ENCODE assay signal across 18 mouse cellular contexts in the genomic region with DNA sequence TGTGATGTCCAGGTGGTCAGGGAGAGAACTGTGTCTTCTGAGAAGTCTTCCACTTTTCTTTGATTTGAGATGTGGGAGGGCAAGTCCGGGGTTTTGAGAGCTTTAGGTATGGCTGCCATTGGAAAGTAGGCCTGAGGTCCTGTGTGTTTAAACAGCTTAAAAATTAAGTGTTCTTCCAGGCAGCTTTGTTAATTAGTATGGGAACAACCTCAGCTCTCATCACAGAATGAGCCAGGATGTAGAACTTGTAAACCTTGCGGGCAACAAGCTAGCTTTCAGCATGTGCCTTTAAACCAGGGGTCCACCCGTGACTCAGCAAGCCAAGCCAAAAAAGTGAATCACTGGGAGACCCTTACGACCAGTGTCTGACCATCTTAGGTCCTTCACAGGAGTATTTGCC.
"Had no signal": no experiment of that assay in that cellular context is flagged by ENCODE, and none has a peak within 500 bp of the region (broad histone marks: within the 10 kb centered on the region; RNA-seq: fewer than 3 reads in every experiment).

No protein-coding gene starts in this region.

- H3K9me3 ChIP-seq: midbrain, embryonic 10.5 days; midbrain, embryonic 12.5 days; neural tube, embryonic 13.5 days; neural tube, embryonic 15.5 days had no signal

- H3K9ac ChIP-seq: lung, embryonic 14.5 days; midbrain, embryonic 12.5 days; neural tube, embryonic 13.5 days; neural tube, embryonic 15.5 days had no signal

- H3K27me3 ChIP-seq: midbrain, embryonic 12.5 days; neural tube, embryonic 13.5 days; neural tube, embryonic 15.5 days had no signal

- H3K36me3 ChIP-seq: midbrain, embryonic 10.5 days; midbrain, embryonic 12.5 days; neural tube, embryonic 13.5 days; neural tube, embryonic 15.5 days had no signal

- H3K4me3 ChIP-seq: midbrain, embryonic 10.5 days; midbrain, embryonic 12.5 days; myocyte; neural tube, embryonic 13.5 days; neural tube, embryonic 15.5 days had no signal

- ATAC-seq: midbrain, embryonic 16.5 days had no signal

- H3K4me2 ChIP-seq: lung, embryonic 14.5 days; midbrain, embryonic 12.5 days; neural tube, embryonic 13.5 days; neural tube, embryonic 15.5 days had no signal

- H3K27ac ChIP-seq: midbrain, embryonic 10.5 days; midbrain, embryonic 12.5 days; neural tube, embryonic 13.5 days; neural tube, embryonic 15.5 days had no signal

- H3K4me1 ChIP-seq: midbrain, embryonic 10.5 days; midbrain, embryonic 12.5 days had no signal

- DNase-seq: lung, embryonic 14.5 days; lung, postnatal 10 days; lung, postnatal 4 days; midbrain, embryonic 14.5 days; retina, postnatal 1 day; right cerebral cortex, adult 18-20 months; right cerebral cortex, postnatal 25 days; right cerebral cortex, postnatal 4 days; spleen, adult 18-20 months; thymus, adult 18-20 months; thymus, postnatal 14 days; thymus, postnatal 36 days had no signal
